Mouse (Mus musculus) forebrain, embryonic 10.5 days (tissue): ENCODE measurements around the gene Kif4. TPM values are rescaled to one million over a fixed set of nuclear protein-coding genes. Genes with fewer than 3 reads are reported as not detected.

ENCODE experiments used
- DNase-seq: peaks from one replicate; pipeline ENCODE4 v3.0.0-alpha.2; 2017; ENCODE audit warnings: low spot score; ENCODE audit errors: extremely low spot score
- H3K27ac ChIP-seq: fragments of 300-500 bp; sonication (generic); 2 replicates; pipeline ENCODE4 v1.5.1; 2016; ENCODE audit warnings: mild to moderate bottlenecking
- H3K27me3 ChIP-seq: fragments of 300-500 bp; sonication (generic); 2 replicates; pipeline ENCODE4 v1.6.1; 2016; ENCODE audit warnings: mild to moderate bottlenecking; ENCODE audit not compliant: poor library complexity, severe bottlenecking
- H3K36me3 ChIP-seq: fragments of 300-500 bp; sonication (generic); replicated peaks from 2 replicates; pipeline ENCODE4 v1.6.1; 2016; ENCODE audit warnings: mild to moderate bottlenecking, moderate library complexity
- H3K4me1 ChIP-seq: fragments of 300-500 bp; sonication (generic); 2 replicates; pipeline ENCODE4 v1.6.1; 2016
- H3K4me3 ChIP-seq: fragments of 300-500 bp; sonication (generic); 2 replicates; pipeline ENCODE4 v1.5.1; 2016; ENCODE audit warnings: mild to moderate bottlenecking, moderate library complexity
- H3K9me3 ChIP-seq: fragments of 300-500 bp; sonication (generic); 2 replicates; pipeline ENCODE4 v1.6.1; 2016; ENCODE audit warnings: mild to moderate bottlenecking, moderate library complexity
- WGBS: fragments of 180-500 bp; shearing (Covaris S2); methylation state at CpG from one replicate; pipeline ENCODE4 v1.1.7; 2016; 5-methylcytosine and 5-hydroxymethylcytosine counted together
- polyA plus RNA-seq: library from polyadenylated mRNA; unstranded; fragments of >200 nt; fragmentation: Nextera tagmentation; extraction: Ambion mirVana; gene quantifications from 2 replicates; pipeline ENCODE4 v1.2.1, GENCODE M21; 2016

Kif4 gene
- polyA plus RNA-seq, result 47.2 and 48.7 TPM in 2 replicates

GRCm38 (mm10) chrX:100625546-100625801 is at the start of gene Kif4:
Kif4 (plus strand) TSS chrX:100625737.
- Histone ChIP-seq H3K27me3 (peaks cover 44% of the 10 kb centered on the region), H3K4me3 (peak within 1 kb of the TSS; percentile 70)

GRCm38 (mm10) chrX:100594791-100595190 is 30.7 kb upstream of the Kif4 start, which contains the start of gene P2ry4:
P2ry4 (minus strand) TSS chrX:100594869.
- WGBS, result 78% methylated on average over 4 of the region's 4 CpGs
- H3K36me3 ChIP-seq, result no peaks in the 10 kb centered on the region
- H3K4me3 ChIP-seq, result no peak within 1 kb of the TSS
- H3K27ac ChIP-seq, result no peak within 1 kb of the TSS
- no peak for DNase-seq
- no peaks in the 10 kb centered on the region for H3K4me1 ChIP-seq
- H3K9me3 ChIP-seq, result no peaks in the 10 kb centered on the region
- peaks cover 76% of the 10 kb centered on the region for H3K27me3 ChIP-seq

More at GRCm38 (mm10) chrX:100625546-100625801, at the start of gene Kif4:
- peak within 1 kb of the TSS; percentile 94 for H3K27ac ChIP-seq
- H3K4me1 ChIP-seq, result peaks cover 16% of the 10 kb centered on the region
- DNase-seq, result no peak
- peaks cover 44% of the 10 kb centered on the region for H3K36me3 ChIP-seq
- 29% methylated on average over 3 of the region's 3 CpGs for WGBS
- no peaks in the 10 kb centered on the region for H3K9me3 ChIP-seq

- DNase-seq, result peak; percentile 29
- no peaks in the 10 kb centered on the region for H3K9me3 ChIP-seq
- H3K4me1 ChIP-seq, result no peaks in the 10 kb centered on the region
- H3K4me3 ChIP-seq, result no peak overlapping the region
- H3K36me3 ChIP-seq, result no peaks in the 10 kb centered on the region
- no peak overlapping the region for H3K27ac ChIP-seq
- peaks cover 92% of the 10 kb centered on the region for H3K27me3 ChIP-seq
- 29% methylated on average over 5 of the region's 5 CpGs for WGBS
Observed at GRCm38 (mm10) chrX:100597439-100597838, 28.1 kb upstream of the Kif4 start.

- H3K27ac ChIP-seq, result no peak overlapping the region
- no peaks in the 10 kb centered on the region for H3K4me1 ChIP-seq
- 67% methylated on average over 4 of the region's 4 CpGs for WGBS
- no peaks in the 10 kb centered on the region for H3K36me3 ChIP-seq
- H3K9me3 ChIP-seq, result no peaks in the 10 kb centered on the region
- H3K4me3 ChIP-seq, result no peak overlapping the region
- peaks cover 86% of the 10 kb centered on the region for H3K27me3 ChIP-seq
- DNase-seq, result no peak
Observed at GRCm38 (mm10) chrX:100599755-100600154, 25.8 kb upstream of the Kif4 start.

GRCm38 (mm10) chrX:100605314-100605713 is 20.2 kb upstream of the Kif4 start, which contains the start of gene Arr3:
Arr3 (plus strand) TSS chrX:100605497.
- H3K9me3 ChIP-seq, result no peaks in the 10 kb centered on the region
- DNase-seq, result no peak
- no peak within 1 kb of the TSS for H3K27ac ChIP-seq
- 59% methylated on average over 1 of the region's 1 CpGs for WGBS
- peaks cover 81% of the 10 kb centered on the region for H3K27me3 ChIP-seq
- no peaks in the 10 kb centered on the region for H3K36me3 ChIP-seq
- no peaks in the 10 kb centered on the region for H3K4me1 ChIP-seq
- H3K4me3 ChIP-seq, result no peak within 1 kb of the TSS

GRCm38 (mm10) chrX:100618488-100618887 is 7.0 kb upstream of the Kif4 start:
- no peaks in the 10 kb centered on the region for H3K4me1 ChIP-seq
- no peak overlapping the region for H3K4me3 ChIP-seq
- H3K27ac ChIP-seq, result no peak overlapping the region
- H3K36me3 ChIP-seq, result peaks cover 15% of the 10 kb centered on the region
- WGBS, result 71% methylated on average over 3 of the region's 3 CpGs
- no peaks in the 10 kb centered on the region for H3K9me3 ChIP-seq
- peaks cover 51% of the 10 kb centered on the region for H3K27me3 ChIP-seq
- DNase-seq, result no peak

- Histone ChIP-seq H3K27ac (no peak overlapping the region), H3K27me3 (peaks cover 45% of the 10 kb centered on the region), H3K36me3 (peaks cover 25% of the 10 kb centered on the region), H3K9me3 (no peaks in the 10 kb centered on the region), H3K4me3 (no peak overlapping the region), H3K4me1 (peaks cover 8% of the 10 kb centered on the region)
- DNase-seq, result no peak
- WGBS, result 83% methylated on average over 2 of the region's 2 CpGs
Observed at GRCm38 (mm10) chrX:100621366-100621765, 4.2 kb upstream of the Kif4 start.

GRCm38 (mm10) chrX:100624242-100624641 is 1.3 kb upstream of the Kif4 start:
- H3K4me1 ChIP-seq, result peaks cover 16% of the 10 kb centered on the region
- H3K4me3 ChIP-seq, result no peak overlapping the region
- no peaks in the 10 kb centered on the region for H3K9me3 ChIP-seq
- H3K36me3 ChIP-seq, result peaks cover 36% of the 10 kb centered on the region
- 88% methylated on average over 4 of the region's 4 CpGs for WGBS
- no peak overlapping the region for H3K27ac ChIP-seq
- DNase-seq, result no peak
- H3K27me3 ChIP-seq, result peaks cover 35% of the 10 kb centered on the region

GRCm38 (mm10) chrX:100625146-100625545 is 391 bp upstream of the Kif4 start:
- H3K27ac ChIP-seq, result peak overlapping the region; percentile 94
- 42% methylated on average over 7 of the region's 7 CpGs for WGBS
- H3K27me3 ChIP-seq, result peaks cover 42% of the 10 kb centered on the region
- H3K9me3 ChIP-seq, result no peaks in the 10 kb centered on the region
- peaks cover 44% of the 10 kb centered on the region for H3K36me3 ChIP-seq
- DNase-seq, result no peak
- peaks cover 16% of the 10 kb centered on the region for H3K4me1 ChIP-seq
- peak overlapping the region; percentile 70 for H3K4me3 ChIP-seq

GRCm38 (mm10) chrX:100625802-100626793 is 561 bp downstream of the Kif4 start, which contains the start of gene Pdzd11:
Pdzd11 (minus strand) TSS chrX:100626568.
- Histone ChIP-seq H3K36me3 (peaks cover 50% of the 10 kb centered on the region), H3K9me3 (no peaks in the 10 kb centered on the region), H3K27me3 (peaks cover 44% of the 10 kb centered on the region), H3K27ac (peak within 1 kb of the TSS; percentile 94), H3K4me3 (peak within 1 kb of the TSS; percentile 70), H3K4me1 (peaks cover 16% of the 10 kb centered on the region)
- WGBS, result 24% methylated on average over 62 of the region's 62 CpGs
- DNase-seq, result peak; percentile 85

- Histone ChIP-seq H3K4me1 (peaks cover 16% of the 10 kb centered on the region), H3K36me3 (peaks cover 51% of the 10 kb centered on the region), H3K27ac (no peak overlapping the region), H3K27me3 (peaks cover 55% of the 10 kb centered on the region), H3K4me3 (no peak overlapping the region), H3K9me3 (no peaks in the 10 kb centered on the region)
- no peak for DNase-seq
- 88% methylated on average over 2 of the region's 2 CpGs for WGBS
Observed at GRCm38 (mm10) chrX:100629076-100629475, 3.5 kb downstream of the Kif4 start.

- Histone ChIP-seq H3K27me3 (peaks cover 28% of the 10 kb centered on the region), H3K4me1 (no peaks in the 10 kb centered on the region), H3K4me3 (no peak overlapping the region), H3K27ac (no peak overlapping the region), H3K36me3 (peaks cover 94% of the 10 kb centered on the region), H3K9me3 (no peaks in the 10 kb centered on the region)
- DNase-seq, result no peak
- 93% methylated on average over 8 of the region's 8 CpGs for WGBS
Observed at GRCm38 (mm10) chrX:100638477-100638876, 12.9 kb downstream of the Kif4 start.

- Histone ChIP-seq H3K4me1 (no peaks in the 10 kb centered on the region), H3K9me3 (no peaks in the 10 kb centered on the region), H3K4me3 (no peak overlapping the region), H3K27ac (no peak overlapping the region), H3K27me3 (peaks cover 33% of the 10 kb centered on the region; the same call in 1 of the 2 replicates), H3K36me3 (peaks cover 44% of the 10 kb centered on the region)
- no peak for DNase-seq
Observed at GRCm38 (mm10) chrX:100652848-100653247, 27.3 kb downstream of the Kif4 start.
